Mouse (Mus musculus) liver, embryonic 15.5 days (tissue): ENCODE measurements around the gene Adgrl3. TPM values are rescaled to one million over a fixed set of nuclear protein-coding genes. Genes with fewer than 3 reads are reported as not detected.

Experiments used
- ATAC-seq: fragments of 200-750 bp; cut with Nextera tagmentation; 2 replicates; pipeline ENCODE4 v1.8.0; 2017; ENCODE audit warnings: moderate number of reproducible peaks, mild to moderate bottlenecking, moderate library complexity; ENCODE audit not compliant: insufficient read depth
- H3K27ac ChIP-seq: fragments of 300-500 bp; sonication (generic); replicated peaks from 2 replicates; pipeline ENCODE4 v1.5.1; 2015; ENCODE audit warnings: mild to moderate bottlenecking, inconsistent platforms
- H3K27me3 ChIP-seq: fragments of 300-500 bp; sonication (generic); 2 replicates; pipeline ENCODE4 v1.6.1; 2015; ENCODE audit warnings: mild to moderate bottlenecking, inconsistent platforms
- H3K36me3 ChIP-seq: fragments of 300-500 bp; sonication (generic); replicated peaks from 2 replicates; pipeline ENCODE4 v1.6.1; 2015; ENCODE audit warnings: moderate library complexity, mild to moderate bottlenecking, inconsistent platforms
- H3K4me1 ChIP-seq: fragments of 300-500 bp; sonication (generic); replicated peaks from 2 replicates; pipeline ENCODE4 v1.6.1; 2015; ENCODE audit warnings: inconsistent platforms
- H3K4me2 ChIP-seq: fragments of 300-500 bp; sonication (generic); 2 replicates; pipeline ENCODE4 v1.6.1; 2015; ENCODE audit warnings: moderate library complexity, mild to moderate bottlenecking, inconsistent platforms
- H3K4me3 ChIP-seq: fragments of 300-500 bp; sonication (generic); replicated peaks from 2 replicates; pipeline ENCODE4 v1.5.1; 2015; ENCODE audit warnings: mild to moderate bottlenecking, inconsistent platforms
- H3K9ac ChIP-seq: fragments of 300-500 bp; sonication (generic); 2 replicates; pipeline ENCODE4 v1.6.1; 2015; ENCODE audit warnings: moderate library complexity, mild to moderate bottlenecking, inconsistent platforms
- H3K9me3 ChIP-seq: fragments of 300-500 bp; sonication (generic); replicated peaks from 2 replicates; pipeline ENCODE4 v1.6.1; 2016; ENCODE audit warnings: inconsistent platforms
- WGBS: fragments of 180-500 bp; shearing (Covaris S2); methylation state at CpG from one replicate; pipeline ENCODE4 v1.1.7; 2015; ENCODE audit warnings: mixed read lengths; ENCODE audit not compliant: insufficient replicate concordance; 5-methylcytosine and 5-hydroxymethylcytosine counted together
- polyA plus RNA-seq: library from polyadenylated mRNA; unstranded; fragments of >200 nt; fragmentation: Nextera tagmentation; extraction: Ambion mirVana; gene quantifications from 2 replicates; pipeline ENCODE4 v1.2.1, GENCODE M21; 2015

Gene Adgrl3
- polyA plus RNA-seq, 1 experiment from 2014 or later = 0.84 TPM

GRCm38 (mm10) chr5:81076377-81076776 lies 56.4 kb downstream of the Adgrl3 start:
- H3K9ac ChIP-seq = no peak overlapping the region
- H3K36me3 ChIP-seq = no peaks in the 10 kb centered on the region
- 38% methylated on average over 5 of the region's 5 CpGs for WGBS
- H3K27me3 ChIP-seq = no peaks in the 10 kb centered on the region
- ATAC-seq = no peak
- H3K27ac ChIP-seq = no peak overlapping the region
- no peaks in the 10 kb centered on the region for H3K4me1 ChIP-seq
- H3K4me3 ChIP-seq = no peak overlapping the region
- H3K9me3 ChIP-seq = no peaks in the 10 kb centered on the region
- H3K4me2 ChIP-seq = no peak overlapping the region

- Histone ChIP-seq H3K9me3 (no peaks in the 10 kb centered on the region), H3K27ac (no peak overlapping the region), H3K27me3 (no peaks in the 10 kb centered on the region), H3K4me3 (no peak overlapping the region), H3K4me2 (no peak overlapping the region), H3K9ac (no peak overlapping the region), H3K4me1 (no peaks in the 10 kb centered on the region), H3K36me3 (no peaks in the 10 kb centered on the region)
- no peak for ATAC-seq
- 75% methylated on average over 7 of the region's 7 CpGs for WGBS
Measured at GRCm38 (mm10) chr5:81077031-81077430, 57.1 kb downstream of the Adgrl3 start.

DNA sequence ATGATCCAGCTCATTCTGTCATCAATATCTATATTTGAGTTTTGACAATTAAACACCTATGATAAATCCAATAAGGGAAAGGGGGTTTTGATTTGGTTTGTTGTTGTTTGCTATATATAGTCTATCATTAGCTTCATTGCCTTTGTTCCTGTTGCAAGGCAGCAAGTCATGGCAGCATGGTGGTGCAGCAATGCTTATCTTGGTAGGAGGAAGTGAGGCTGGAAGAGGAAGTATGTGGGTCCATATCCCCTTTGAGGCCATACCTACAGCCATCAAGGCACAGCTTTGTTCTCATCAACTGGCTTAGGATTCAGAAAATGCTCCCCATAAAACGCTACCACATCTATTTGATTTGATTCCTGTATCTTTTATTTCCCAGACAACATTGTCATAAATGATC lies 58.1 kb downstream of the Adgrl3 start:
- H3K9me3 ChIP-seq = no peaks in the 10 kb centered on the region
- H3K36me3 ChIP-seq = no peaks in the 10 kb centered on the region
- H3K9ac ChIP-seq = no peak overlapping the region
- no peaks in the 10 kb centered on the region for H3K4me1 ChIP-seq
- no peak for ATAC-seq
- no peaks in the 10 kb centered on the region for H3K27me3 ChIP-seq
- H3K27ac ChIP-seq = no peak overlapping the region
- WGBS = 29% methylated on average over 1 of the region's 1 CpGs
- no peak overlapping the region for H3K4me3 ChIP-seq
- H3K4me2 ChIP-seq = no peak overlapping the region

DNA sequence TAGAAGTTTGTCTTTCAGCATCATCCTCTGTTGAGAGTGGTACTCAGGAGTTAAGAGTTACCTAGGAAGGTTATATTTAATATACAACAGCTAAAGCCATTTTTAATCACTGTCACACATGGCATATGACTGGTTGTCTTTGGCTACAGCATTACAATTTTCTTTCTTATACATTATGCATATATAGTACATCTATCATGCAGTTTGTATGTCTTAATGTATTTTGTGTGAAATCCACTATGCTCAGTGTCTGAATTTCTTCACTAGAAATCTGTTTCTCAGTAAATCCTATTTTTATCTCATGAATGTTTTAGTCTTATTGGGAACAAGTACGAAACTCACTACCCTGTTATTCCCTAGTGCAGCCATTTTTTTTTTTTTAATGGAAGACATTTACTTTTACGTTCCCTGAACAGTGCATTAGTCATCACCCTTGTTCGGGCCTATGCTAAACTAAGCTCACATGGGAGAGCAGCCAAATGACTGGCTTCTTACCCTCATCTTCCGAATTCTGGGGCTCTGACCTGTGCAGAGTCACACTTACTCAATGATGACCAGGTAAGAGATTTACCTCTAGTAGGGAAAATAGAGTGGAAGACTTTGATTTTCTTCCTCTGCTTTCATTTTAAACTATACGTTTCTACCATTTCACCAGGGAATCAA lies 63.9 kb downstream of the Adgrl3 start:
- Histone ChIP-seq H3K4me3 (no peak overlapping the region), H3K4me2 (no peak overlapping the region), H3K27me3 (no peaks in the 10 kb centered on the region), H3K4me1 (no peaks in the 10 kb centered on the region), H3K27ac (no peak overlapping the region), H3K36me3 (no peaks in the 10 kb centered on the region), H3K9me3 (no peaks in the 10 kb centered on the region), H3K9ac (no peak overlapping the region)
- no peak for ATAC-seq
- 57% methylated on average over 5 of the region's 5 CpGs for WGBS

GRCm38 (mm10) chr5:81085152-81085551 lies 65.2 kb downstream of the Adgrl3 start:
- Histone ChIP-seq H3K4me2 (no peak overlapping the region), H3K36me3 (no peaks in the 10 kb centered on the region)
- no peak for ATAC-seq

DNA sequence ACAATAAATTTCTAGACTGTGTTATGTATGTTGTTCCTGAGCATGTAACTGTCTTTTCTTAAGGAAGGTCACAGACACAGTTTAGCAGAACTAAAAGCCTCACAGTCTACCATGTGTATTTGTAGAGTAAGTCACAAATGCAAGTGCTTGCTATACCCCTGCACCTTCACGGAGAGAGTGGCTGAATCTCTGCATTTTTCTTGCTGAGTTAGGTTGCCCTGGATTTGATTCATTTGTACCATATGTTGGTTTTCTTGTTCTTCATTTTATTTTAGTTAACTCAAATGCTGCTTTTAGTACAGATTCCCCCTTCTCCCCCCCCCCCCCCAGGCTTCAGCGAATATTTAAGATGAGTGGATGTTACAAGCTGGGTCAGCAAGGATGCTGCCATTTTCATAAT lies 68.7 kb downstream of the Adgrl3 start:
- no peaks in the 10 kb centered on the region for H3K4me1 ChIP-seq
- no peak overlapping the region for H3K4me2 ChIP-seq
- no peak overlapping the region for H3K27ac ChIP-seq
- no peaks in the 10 kb centered on the region for H3K36me3 ChIP-seq
- WGBS = 61% methylated on average over 2 of the region's 2 CpGs
- no peak for ATAC-seq
- no peak overlapping the region for H3K4me3 ChIP-seq
- no peak overlapping the region for H3K9ac ChIP-seq
- H3K27me3 ChIP-seq = no peaks in the 10 kb centered on the region
- H3K9me3 ChIP-seq = no peaks in the 10 kb centered on the region

More at GRCm38 (mm10) chr5:81085152-81085551, 65.2 kb downstream of the Adgrl3 start:
- no peak overlapping the region for H3K4me3 ChIP-seq
- H3K4me1 ChIP-seq = no peaks in the 10 kb centered on the region
- H3K9ac ChIP-seq = no peak overlapping the region
- H3K27ac ChIP-seq = no peak overlapping the region
- WGBS = 67% methylated on average over 4 of the region's 4 CpGs
- no peaks in the 10 kb centered on the region for H3K27me3 ChIP-seq
- H3K9me3 ChIP-seq = no peaks in the 10 kb centered on the region

DNA sequence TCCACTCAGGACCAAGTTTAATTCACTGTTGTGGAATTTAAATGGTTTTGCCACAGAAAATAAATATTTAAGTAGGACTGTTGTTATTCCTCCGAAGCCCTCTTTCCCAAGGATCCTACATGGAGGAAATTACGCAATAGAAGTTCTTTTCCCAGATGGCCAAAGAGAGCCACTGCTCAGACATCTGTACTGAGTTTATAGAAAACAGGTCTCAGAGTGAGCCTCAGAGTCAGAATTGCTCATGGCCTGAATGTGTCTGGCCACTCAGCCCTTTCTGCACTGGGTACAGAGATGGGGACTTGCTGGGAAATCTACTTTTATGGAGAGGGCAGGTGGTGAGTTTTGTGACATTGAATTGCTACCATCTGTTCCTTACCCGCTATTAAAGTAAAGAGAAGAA lies 74.7 kb downstream of the Adgrl3 start:
- H3K27me3 ChIP-seq = no peaks in the 10 kb centered on the region
- no peak overlapping the region for H3K4me2 ChIP-seq
- no peak overlapping the region for H3K27ac ChIP-seq
- no peaks in the 10 kb centered on the region for H3K36me3 ChIP-seq
- 62% methylated on average over 3 of the region's 3 CpGs for WGBS
- ATAC-seq = no peak
- no peak overlapping the region for H3K9ac ChIP-seq
- H3K9me3 ChIP-seq = no peaks in the 10 kb centered on the region
- H3K4me1 ChIP-seq = no peaks in the 10 kb centered on the region
- H3K4me3 ChIP-seq = no peak overlapping the region

- Histone ChIP-seq H3K4me1 (no peaks in the 10 kb centered on the region), H3K9me3 (no peaks in the 10 kb centered on the region), H3K27me3 (no peaks in the 10 kb centered on the region), H3K36me3 (no peaks in the 10 kb centered on the region), H3K4me2 (no peak overlapping the region), H3K27ac (no peak overlapping the region), H3K4me3 (no peak overlapping the region), H3K9ac (no peak overlapping the region)
- no peak for ATAC-seq
- 63% methylated on average over 4 of the region's 4 CpGs for WGBS
Measured at GRCm38 (mm10) chr5:81097131-81097530, 77.2 kb downstream of the Adgrl3 start.

DNA sequence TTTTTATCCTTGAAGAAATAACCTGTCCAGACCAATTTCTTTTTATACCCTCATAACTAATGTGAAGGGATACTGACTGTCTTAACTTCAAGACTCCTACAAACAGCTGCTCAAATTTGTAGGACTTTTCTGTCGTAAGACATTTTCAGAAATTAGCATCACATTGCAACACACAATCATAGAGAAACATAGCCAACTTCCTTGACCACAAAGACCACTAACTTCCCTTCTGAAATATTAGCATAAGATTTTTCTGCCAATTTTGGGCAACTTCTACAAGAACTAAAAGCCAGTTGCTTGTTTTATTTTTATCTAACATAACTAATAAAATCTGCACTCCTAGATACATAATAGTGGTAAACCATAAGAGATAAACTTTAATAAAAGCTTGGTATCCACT lies 87.5 kb downstream of the Adgrl3 start:
- WGBS = 16% methylated on average over 1 of the region's 1 CpGs
- Histone ChIP-seq H3K9ac (no peak overlapping the region), H3K27ac (no peak overlapping the region), H3K9me3 (no peaks in the 10 kb centered on the region), H3K36me3 (no peaks in the 10 kb centered on the region), H3K4me3 (no peak overlapping the region), H3K27me3 (no peaks in the 10 kb centered on the region), H3K4me1 (no peaks in the 10 kb centered on the region), H3K4me2 (no peak overlapping the region)
- no peak for ATAC-seq

DNA sequence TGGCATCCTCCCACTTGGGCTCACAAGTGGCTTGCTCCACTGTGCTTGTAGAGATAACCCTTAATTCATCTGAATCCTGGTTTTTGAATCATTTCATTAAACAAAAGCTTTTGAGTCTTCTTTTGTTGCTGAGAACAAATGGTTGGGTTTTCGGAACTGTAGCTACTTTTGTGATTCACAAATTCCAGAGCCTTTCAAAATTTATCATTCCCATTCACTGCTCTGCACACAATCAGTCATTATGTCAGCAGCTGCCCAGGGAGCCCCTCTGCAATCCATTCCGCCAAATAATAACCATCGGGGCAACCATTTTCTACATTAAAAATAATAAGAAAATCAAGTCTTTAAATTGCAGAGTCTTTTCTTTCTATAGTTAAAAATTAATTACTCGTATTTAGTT lies 104.5 kb downstream of the Adgrl3 start:
- H3K27ac ChIP-seq = no peak overlapping the region
- no peaks in the 10 kb centered on the region for H3K9me3 ChIP-seq
- 63% methylated on average over 4 of the region's 4 CpGs for WGBS
- H3K4me1 ChIP-seq = no peaks in the 10 kb centered on the region
- H3K27me3 ChIP-seq = no peaks in the 10 kb centered on the region
- H3K9ac ChIP-seq = no peak overlapping the region
- no peaks in the 10 kb centered on the region for H3K36me3 ChIP-seq
- no peak for ATAC-seq
- H3K4me3 ChIP-seq = no peak overlapping the region
- no peak overlapping the region for H3K4me2 ChIP-seq

GRCm38 (mm10) chr5:81127639-81128038 lies 107.7 kb downstream of the Adgrl3 start:
- ATAC-seq = no peak

GRCm38 (mm10) chr5:81136394-81136793 lies 116.5 kb downstream of the Adgrl3 start:
- Histone ChIP-seq H3K9me3 (no peaks in the 10 kb centered on the region), H3K27ac (no peak overlapping the region), H3K36me3 (no peaks in the 10 kb centered on the region), H3K4me2 (no peak overlapping the region), H3K4me1 (no peaks in the 10 kb centered on the region), H3K9ac (no peak overlapping the region), H3K27me3 (no peaks in the 10 kb centered on the region), H3K4me3 (no peak overlapping the region)
- WGBS = 49% methylated on average over 1 of the region's 1 CpGs
- no peak for ATAC-seq

More at GRCm38 (mm10) chr5:81127639-81128038, 107.7 kb downstream of the Adgrl3 start:
- H3K27ac ChIP-seq = no peak overlapping the region
- H3K4me3 ChIP-seq = no peak overlapping the region
- no peak overlapping the region for H3K9ac ChIP-seq
- WGBS = 31% methylated on average over 3 of the region's 3 CpGs
- no peaks in the 10 kb centered on the region for H3K27me3 ChIP-seq
- H3K4me2 ChIP-seq = no peak overlapping the region
- H3K4me1 ChIP-seq = no peaks in the 10 kb centered on the region
- no peaks in the 10 kb centered on the region for H3K9me3 ChIP-seq
- H3K36me3 ChIP-seq = no peaks in the 10 kb centered on the region
